Mouse (Mus musculus) intestine, postnatal 0 days (tissue): ENCODE results near the gene Zswim1. TPM values are rescaled to one million over a fixed set of nuclear protein-coding genes. Genes with fewer than 3 reads are reported as not detected.

Source experiments
- ATAC-seq: fragments of 200-750 bp; cut with Nextera tagmentation; 2 replicates; pipeline ENCODE4 v1.8.0; 2017; ENCODE audit warnings: mild to moderate bottlenecking, moderate TSS enrichment, moderate library complexity
- H3K27ac ChIP-seq: fragments of 300-500 bp; sonication (generic); 2 replicates; pipeline ENCODE4 v1.5.1; 2014; ENCODE audit warnings: mild to moderate bottlenecking, low read depth, low read length, moderate library complexity
- H3K27me3 ChIP-seq: fragments of 300-500 bp; sonication (generic); replicated peaks from 2 replicates; pipeline ENCODE4 v1.6.1; 2014; ENCODE audit warnings: low read length, mixed read lengths; ENCODE audit not compliant: control insufficient read depth, insufficient read depth
- H3K36me3 ChIP-seq: fragments of 300-500 bp; sonication (generic); 2 replicates; pipeline ENCODE4 v1.6.1; 2014; ENCODE audit warnings: mild to moderate bottlenecking, moderate library complexity; ENCODE audit not compliant: control insufficient read depth, insufficient read depth
- H3K4me1 ChIP-seq: fragments of 300-500 bp; sonication (generic); replicated peaks from 2 replicates; pipeline ENCODE4 v1.6.1; 2014; ENCODE audit warnings: antibody characterized with exemption, low read length, mixed read lengths; ENCODE audit not compliant: control insufficient read depth, insufficient read depth
- H3K4me2 ChIP-seq: fragments of 300-500 bp; sonication (generic); replicated peaks from 2 replicates; pipeline ENCODE4 v1.6.1; 2014; ENCODE audit warnings: low read depth, mild to moderate bottlenecking, moderate library complexity
- H3K4me3 ChIP-seq: fragments of 300-500 bp; sonication (generic); 2 replicates; pipeline ENCODE4 v1.5.1; 2014; ENCODE audit warnings: low read depth, low read length
- H3K9ac ChIP-seq: fragments of 300-500 bp; sonication (generic); 2 replicates; pipeline ENCODE4 v1.6.1; 2014; ENCODE audit warnings: mild to moderate bottlenecking, low read depth, low read length
- H3K9me3 ChIP-seq: fragments of 300-500 bp; sonication (generic); 2 replicates; pipeline ENCODE4 v1.6.1; 2016; ENCODE audit warnings: mixed run types; ENCODE audit not compliant: control insufficient read depth
- CTCF ChIP-seq: sonication (generic); IDR thresholded peaks from 2 replicates; pipeline ENCODE4 v1.5.1; 2016; ENCODE audit warnings: low read depth, mild to moderate bottlenecking, control low read depth, antibody characterized with exemption, moderate library complexity
- WGBS: fragments of 180-500 bp; shearing (Covaris S2); extraction: QIAGEN DNeasy Blood & Tissue Kit; methylation state at CpG from one replicate; pipeline ENCODE4 v1.1.7; 2014; 5-methylcytosine and 5-hydroxymethylcytosine counted together
- polyA plus RNA-seq: library from polyadenylated mRNA; unstranded; fragments of >200 nt; fragmentation: Nextera tagmentation; extraction: Ambion mirVana; gene quantifications from 2 replicates; pipeline ENCODE4 v1.2.1, GENCODE M21; 2015

Gene Zswim1
- polyA plus RNA-seq, 1 experiment from 2014 or later: 7.0 TPM

- Histone ChIP-seq H3K4me3 (peak overlapping the region; percentile 80), H3K4me1 (no peaks in the 10 kb centered on the region), H3K4me2 (peak overlapping the region; percentile 87), H3K9ac (peak overlapping the region; percentile 71), H3K36me3 (peaks cover 26% of the 10 kb centered on the region), H3K27me3 (no peaks in the 10 kb centered on the region), H3K27ac (peak overlapping the region; percentile 85), H3K9me3 (no peaks in the 10 kb centered on the region)
- under 1% methylated on average over 21 of the region's 21 CpGs for WGBS
- TF ChIP-seq CTCF: 0 out of 2 replicates have a peak, but pooled peaks have one; percentile 2
- peak; percentile 63 for ATAC-seq
Measured at GRCm38 (mm10) chr2:164805332-164805718, 17.2 kb upstream of the Zswim1 start.

DNA sequence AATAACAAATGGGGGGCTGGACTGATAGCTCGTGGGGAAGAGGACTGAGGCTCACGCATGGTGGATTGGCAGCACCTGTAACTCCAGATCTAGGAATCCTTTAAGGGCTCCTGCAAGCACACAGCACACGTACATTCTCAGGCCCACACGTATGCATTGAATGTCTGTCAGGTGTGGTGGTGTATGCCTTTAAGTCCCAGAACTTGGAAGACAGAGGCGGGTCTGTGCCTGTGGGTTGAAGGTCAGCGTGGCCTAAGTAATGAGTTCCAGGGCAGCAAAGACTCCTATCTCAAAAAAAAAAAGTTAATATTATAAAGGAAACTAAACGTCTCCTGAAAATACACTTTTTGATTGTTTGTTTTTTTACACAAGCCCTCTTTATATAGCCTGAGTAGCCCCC, 15.9 kb upstream of the Zswim1 start:
- no peak for ATAC-seq
- Histone ChIP-seq H3K27me3 (no peaks in the 10 kb centered on the region), H3K4me2 (peak overlapping the region; percentile 87), H3K4me3 (0 out of 2 replicates have a peak overlapping the region, but pooled peaks have one; percentile 80), H3K9ac (no peak overlapping the region; the same call in 1 of the 2 replicates), H3K27ac (peak overlapping the region; percentile 50), H3K4me1 (no peaks in the 10 kb centered on the region), H3K36me3 (peaks cover 22% of the 10 kb centered on the region), H3K9me3 (no peaks in the 10 kb centered on the region)
- no peak for TF ChIP-seq CTCF
- 33% methylated on average over 7 of the region's 7 CpGs for WGBS

- no peak overlapping the region for H3K4me3 ChIP-seq
Measured at GRCm38 (mm10) chr2:164813557-164813956, 8.9 kb upstream of the Zswim1 start.

DNA sequence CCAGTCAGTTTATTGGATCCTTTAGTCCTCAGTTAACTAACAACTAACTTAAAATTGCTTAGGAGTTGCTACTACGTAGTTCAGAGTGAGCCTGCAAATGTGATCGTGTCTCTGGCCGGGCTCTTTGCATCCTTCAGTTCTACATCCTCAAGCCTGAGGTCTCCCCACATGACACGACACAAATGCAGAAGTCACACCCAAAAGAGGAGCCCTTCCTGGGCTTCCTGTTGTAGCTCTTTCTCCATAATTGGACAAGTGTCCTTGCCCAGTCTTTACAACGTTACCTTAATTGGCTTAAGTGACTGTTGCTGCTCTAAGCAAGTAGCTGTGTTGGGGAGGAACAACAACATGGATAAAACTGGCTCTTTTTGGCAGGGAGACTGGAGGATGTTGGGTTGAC, 7.1 kb upstream of the Zswim1 start:
- WGBS: 86% methylated on average over 5 of the region's 5 CpGs
- no peak for ATAC-seq
- no peaks in the 10 kb centered on the region for H3K27me3 ChIP-seq

More at GRCm38 (mm10) chr2:164813557-164813956, 8.9 kb upstream of the Zswim1 start:
- H3K4me2 ChIP-seq: no peak overlapping the region
- H3K9me3 ChIP-seq: no peaks in the 10 kb centered on the region
- H3K27me3 ChIP-seq: no peaks in the 10 kb centered on the region
- H3K36me3 ChIP-seq: peaks cover 13% of the 10 kb centered on the region; the same call in 1 of the 2 replicates
- peak; percentile 62 for ATAC-seq
- H3K4me1 ChIP-seq: no peaks in the 10 kb centered on the region; the same call in 1 of the 2 replicates
- WGBS: 34% methylated on average over 2 of the region's 2 CpGs
- H3K9ac ChIP-seq: no peak overlapping the region
- TF ChIP-seq CTCF: no peak
- peak overlapping the region; percentile 8; the same call in 1 of the 2 replicates for H3K27ac ChIP-seq

DNA sequence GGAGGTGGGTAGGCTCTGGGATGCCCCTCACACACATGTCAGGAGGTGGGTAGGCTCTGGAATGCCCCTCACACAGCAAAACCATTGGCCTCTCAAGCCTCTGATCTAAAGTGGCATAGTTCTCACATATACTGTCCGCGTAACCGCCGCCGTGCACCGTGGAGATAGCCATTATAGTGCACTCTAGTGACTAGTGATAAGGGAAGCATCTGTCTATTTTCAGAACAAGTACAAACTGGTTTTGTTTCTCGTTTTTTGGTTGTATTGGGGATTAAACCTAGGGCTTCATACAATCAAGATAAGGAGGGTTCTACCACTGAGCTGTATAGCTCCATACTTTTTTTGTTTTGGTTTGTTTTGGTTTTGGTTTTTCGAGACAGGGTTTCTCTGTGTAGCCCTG, 6.7 kb upstream of the Zswim1 start:
- no peak overlapping the region for H3K4me2 ChIP-seq
- 87% methylated on average over 8 of the region's 8 CpGs for WGBS
- H3K27me3 ChIP-seq: no peaks in the 10 kb centered on the region
- no peak overlapping the region for H3K9ac ChIP-seq
- ATAC-seq: no peak
- no peak overlapping the region for H3K27ac ChIP-seq
- H3K9me3 ChIP-seq: no peaks in the 10 kb centered on the region
- H3K4me3 ChIP-seq: no peak overlapping the region
- peaks cover 15% of the 10 kb centered on the region for H3K36me3 ChIP-seq
- H3K4me1 ChIP-seq: no peaks in the 10 kb centered on the region; the same call in 1 of the 2 replicates
- TF ChIP-seq CTCF: no peak

More for the DNA sequence above, 7.1 kb upstream of the Zswim1 start:
- H3K36me3 ChIP-seq: peaks cover 10% of the 10 kb centered on the region
- no peak overlapping the region for H3K4me2 ChIP-seq
- H3K9ac ChIP-seq: no peak overlapping the region
- no peak overlapping the region for H3K4me3 ChIP-seq
- H3K27ac ChIP-seq: no peak overlapping the region
- no peaks in the 10 kb centered on the region for H3K9me3 ChIP-seq
- H3K4me1 ChIP-seq: no peaks in the 10 kb centered on the region; the same call in 1 of the 2 replicates
- no peak for TF ChIP-seq CTCF

GRCm38 (mm10) chr2:164817206-164817605, 5.3 kb upstream of the Zswim1 start:
- H3K4me2 ChIP-seq: no peak overlapping the region
- peaks cover 26% of the 10 kb centered on the region for H3K36me3 ChIP-seq
- H3K9me3 ChIP-seq: no peaks in the 10 kb centered on the region
- no peaks in the 10 kb centered on the region for H3K27me3 ChIP-seq
- no peak overlapping the region for H3K9ac ChIP-seq
- 76% methylated on average over 6 of the region's 6 CpGs for WGBS
- no peak overlapping the region for H3K4me3 ChIP-seq
- no peak for TF ChIP-seq CTCF
- no peak overlapping the region for H3K27ac ChIP-seq
- H3K4me1 ChIP-seq: no peaks in the 10 kb centered on the region; the same call in 1 of the 2 replicates
- ATAC-seq: no peak
